Mouse (Mus musculus) bone marrow macrophage, adult 2 months (primary cell): ENCODE data around the gene Cela1.

ENCODE experiments used
- CTCF ChIP-seq: IDR thresholded peaks from 2 replicates; pipeline ENCODE4 v1.5.1; 2012; ENCODE audit warnings: low read depth, mild to moderate bottlenecking, low read length, moderate library complexity
- POLR2A ChIP-seq: IDR thresholded peaks from 2 replicates; pipeline ENCODE4 v1.6.1; 2012; ENCODE audit warnings: mild to moderate bottlenecking, low read depth, low read length, borderline replicate concordance

- TF ChIP-seq CTCF (no peak; the same call in 1 of the 2 replicates), POLR2A (no peak)
Observed at GRCm38 (mm10) chr15:100728586-100728985, 40.9 kb upstream of the Cela1 start.
